Mouse (Mus musculus) midbrain, embryonic 11.5 days (tissue): ENCODE measurements around the gene Psma6. TPM values are rescaled to one million over a fixed set of nuclear protein-coding genes. Genes with fewer than 3 reads are reported as not detected.

Experiments
- polyA plus RNA-seq: library from polyadenylated mRNA; unstranded; fragments of >200 nt; fragmentation: Nextera tagmentation; extraction: Ambion mirVana; gene quantifications from 2 replicates; pipeline ENCODE4 v1.2.1, GENCODE M21; 2014

Psma6 gene
- polyA plus RNA-seq, 1 experiment from 2014 or later: 513 TPM

Other genes with a start within 250 kb of the Psma6 start
- 56.3 and 60.0 TPM in 2 replicates for gene Srp54b, start 229.1 kb upstream of the Psma6 start, polyA plus RNA-seq
- gene 1700047I17Rik2, start 184.6 kb upstream of the Psma6 start, polyA plus RNA-seq: not detected in 2 replicates
- 73.4 and 82.2 TPM in 2 replicates for gene Srp54c, start 154.1 kb upstream of the Psma6 start, polyA plus RNA-seq
- 17.1 and 17.9 TPM in 2 replicates for gene 1110008L16Rik, start 84.6 kb upstream of the Psma6 start, polyA plus RNA-seq
- 33.4 and 37.4 TPM in 2 replicates for gene Ppp2r3c, start 81.2 kb upstream of the Psma6 start, polyA plus RNA-seq
- 43.1 and 45.0 TPM in 2 replicates for gene Nfkbia, start 108.4 kb downstream of the Psma6 start, polyA plus RNA-seq
- gene Aldoart2, start 181.0 kb downstream of the Psma6 start, polyA plus RNA-seq: not detected in 2 replicates
- 0.40 and 0.57 TPM in 2 replicates for gene Insm2, start 215.2 kb downstream of the Psma6 start, polyA plus RNA-seq